Mouse (Mus musculus) cerebellum, adult 18-20 months (tissue): ENCODE data around the gene Pfkl.
"Not testable (repeated sequence)": the region's sequence is repeated elsewhere in the genome, so short reads cannot be mapped to it uniquely, and the experiment has no call there.

ENCODE experiments used
- DNase-seq, 2 experiments: peaks; one replicate each; pipeline ENCODE4 v3.0.0; 2021

Pfkl gene

DNA sequence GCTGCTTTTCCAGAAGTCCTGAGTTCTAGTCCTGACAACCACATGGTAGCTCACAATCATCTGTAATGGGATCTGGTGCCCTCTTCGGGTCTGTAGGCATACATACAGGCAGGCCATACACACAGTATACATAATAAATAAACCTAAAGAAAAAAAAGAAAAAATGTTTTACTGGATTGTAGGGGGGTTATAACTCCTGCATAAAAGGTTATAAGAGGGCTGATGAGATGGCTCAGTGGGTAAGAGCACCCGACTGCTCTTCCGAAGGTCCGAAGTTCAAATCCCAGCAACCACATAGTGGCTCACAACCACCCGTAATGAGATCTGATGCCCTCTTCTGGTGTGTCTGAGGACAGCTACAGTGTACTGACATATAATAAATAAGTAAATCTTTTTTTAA, 1.2 kb upstream of the Pfkl start:
- not testable (repeated sequence) for DNase-seq

DNA sequence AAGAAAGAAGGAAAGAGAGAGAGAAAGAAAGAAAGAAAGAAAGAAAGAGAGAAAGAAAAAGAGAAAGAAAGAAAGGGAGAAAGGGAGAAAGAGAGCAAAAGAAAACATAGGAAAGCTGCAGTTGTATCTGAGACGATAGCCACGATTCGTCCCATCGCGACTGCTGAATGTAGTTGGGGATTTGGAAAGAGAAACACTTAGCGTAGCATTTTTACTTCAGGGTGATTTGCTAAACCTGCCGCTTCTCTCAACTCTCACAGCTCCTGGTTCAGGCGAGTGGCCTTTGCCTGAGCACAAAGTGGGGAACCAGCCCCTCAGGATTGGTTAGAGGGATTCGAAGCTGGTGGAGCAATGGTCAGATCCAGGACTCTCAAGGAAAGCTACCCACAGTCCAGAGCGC, 452 bp upstream of the Pfkl start:
- no peak for DNase-seq

DNA sequence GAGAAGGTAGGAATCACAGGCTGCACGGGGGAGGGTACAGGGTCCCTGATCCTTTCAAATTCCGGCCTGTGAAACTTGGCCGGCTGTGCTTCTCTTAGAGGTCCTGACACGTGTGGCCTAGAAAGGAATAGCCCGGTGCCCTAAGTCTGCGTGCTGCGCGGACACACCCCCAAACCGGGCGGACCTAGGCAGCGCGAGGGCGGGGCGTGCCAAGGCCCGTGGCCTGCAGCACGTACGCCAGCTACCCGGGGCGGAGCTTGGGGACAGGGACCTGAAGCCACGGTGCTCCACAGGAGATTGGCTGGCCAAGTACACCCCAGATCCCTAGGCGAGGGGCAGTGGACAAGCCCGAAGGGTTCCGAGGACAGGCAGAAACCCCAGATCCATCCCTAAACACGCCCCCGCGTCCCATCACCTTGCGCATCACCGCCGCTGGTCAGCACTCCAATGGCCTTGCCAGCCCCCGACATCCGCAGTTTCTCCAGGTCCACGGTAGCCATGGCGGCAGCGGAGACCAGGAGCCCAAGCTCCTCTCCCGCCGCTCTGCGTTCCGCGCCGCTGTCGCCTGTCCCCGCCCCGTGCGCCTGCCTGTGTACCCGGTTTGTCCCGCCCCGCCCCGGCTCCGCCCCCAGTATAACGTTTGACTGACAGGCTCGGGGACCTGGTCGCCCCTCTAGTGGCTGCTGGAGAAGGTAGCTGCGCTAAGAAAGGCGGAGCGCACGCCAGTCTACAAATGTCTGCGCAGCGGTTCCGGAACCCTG, 519 bp downstream of the Pfkl start:
- peak; percentile 95 to 96 for DNase-seq

DNA sequence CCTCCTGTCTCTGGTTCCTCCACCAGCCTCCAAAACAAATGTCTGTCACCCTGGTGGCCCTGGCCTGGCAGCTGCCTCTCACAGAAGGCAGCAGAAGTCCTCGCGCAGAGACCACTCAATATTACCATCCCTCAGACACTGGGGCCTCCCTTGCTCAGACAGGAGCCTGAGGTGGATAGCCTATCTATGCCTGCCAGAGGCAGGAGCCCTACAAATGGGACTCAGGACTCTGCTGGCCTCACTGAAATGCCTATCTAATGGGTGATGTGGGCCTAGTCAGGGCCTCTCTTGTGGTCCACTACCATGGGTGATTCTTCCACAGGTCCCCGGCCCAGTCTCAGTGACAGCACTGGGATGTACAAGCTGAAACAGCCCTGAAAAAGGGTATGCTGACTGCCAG, 1.7 kb downstream of the Pfkl start:
- no peak for DNase-seq

DNA sequence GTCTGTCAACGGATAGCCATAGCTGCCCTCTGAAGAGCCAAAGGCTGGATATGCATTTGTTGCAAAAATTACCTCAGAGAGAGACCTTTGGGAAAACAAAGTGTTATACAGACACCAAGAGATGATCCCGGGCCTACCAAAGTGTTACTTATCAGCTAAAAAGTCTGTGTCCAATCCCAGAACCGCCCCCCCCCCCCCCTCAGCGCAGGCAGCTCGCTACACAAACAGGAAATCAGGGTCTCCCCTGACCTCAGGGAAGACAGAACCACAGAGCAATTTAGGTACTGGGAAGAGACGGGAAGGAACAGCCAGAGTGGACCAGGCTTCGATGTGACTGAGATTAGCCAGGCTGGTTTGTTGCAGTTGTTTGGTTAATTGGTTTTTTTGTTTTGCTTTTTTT, 2.7 kb downstream of the Pfkl start:
- no peak for DNase-seq

DNA sequence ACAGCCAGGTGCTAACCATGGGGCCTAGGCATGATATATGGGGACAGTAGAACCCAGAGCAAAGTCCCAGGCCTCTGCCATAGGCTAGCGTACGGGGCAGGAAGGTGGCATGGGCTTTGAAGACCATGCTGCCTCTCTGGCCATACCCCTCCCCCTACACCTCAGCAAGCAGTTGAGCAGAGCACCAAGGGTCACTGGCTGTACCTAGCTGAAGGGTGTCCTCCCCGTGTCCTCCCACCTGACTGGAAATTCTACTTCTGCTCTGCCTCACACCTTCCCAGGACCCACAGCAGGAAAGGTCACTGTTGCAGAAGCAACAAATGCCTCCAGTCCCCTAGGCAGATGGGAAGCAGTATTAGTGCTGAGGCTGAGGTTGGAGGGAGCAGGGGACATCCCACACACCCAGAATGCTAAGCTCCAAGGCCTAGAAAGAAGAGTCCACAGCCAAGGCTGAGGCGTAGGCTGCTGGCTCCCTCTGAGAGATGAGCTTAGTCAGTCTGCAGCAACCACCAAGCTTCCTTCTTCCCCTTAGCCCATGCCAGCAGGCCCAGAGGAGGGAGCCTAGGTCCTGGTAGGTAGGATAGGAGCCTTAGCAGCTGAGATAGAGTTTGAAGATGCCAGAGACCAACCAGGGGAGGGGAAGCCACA, 4.0 kb downstream of the Pfkl start:
- DNase-seq, result no peak

DNA sequence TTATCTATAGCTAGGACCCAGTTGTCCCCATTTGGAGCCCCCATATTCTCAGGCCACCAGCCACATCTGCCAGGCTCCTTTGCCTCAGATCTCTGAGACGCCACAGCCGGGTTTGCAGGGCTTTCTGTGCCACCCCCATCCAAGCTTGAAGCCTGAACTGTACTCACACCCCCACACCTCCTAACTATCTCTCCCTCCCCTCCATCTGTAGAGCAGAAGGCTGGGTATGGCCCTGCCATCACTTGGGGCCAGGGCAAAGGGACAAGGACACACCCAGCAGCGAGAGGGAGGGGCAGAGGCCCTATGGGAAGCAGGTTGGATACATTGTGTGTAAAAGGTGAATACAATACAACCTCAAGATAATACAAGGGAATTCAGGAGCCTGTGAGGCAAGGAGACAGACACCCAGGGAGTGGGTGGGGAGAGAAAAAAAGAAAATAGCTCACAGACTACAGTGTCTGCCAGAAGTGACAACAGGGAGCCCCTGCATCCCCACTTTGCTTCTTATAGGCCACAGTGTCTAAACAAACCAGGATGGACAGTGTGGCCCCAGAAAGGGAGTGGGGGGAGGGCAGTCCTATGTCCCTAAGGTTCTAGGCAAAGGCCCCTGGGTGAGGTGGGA, 5.3 kb downstream of the Pfkl start:
- no peak for DNase-seq

DNA sequence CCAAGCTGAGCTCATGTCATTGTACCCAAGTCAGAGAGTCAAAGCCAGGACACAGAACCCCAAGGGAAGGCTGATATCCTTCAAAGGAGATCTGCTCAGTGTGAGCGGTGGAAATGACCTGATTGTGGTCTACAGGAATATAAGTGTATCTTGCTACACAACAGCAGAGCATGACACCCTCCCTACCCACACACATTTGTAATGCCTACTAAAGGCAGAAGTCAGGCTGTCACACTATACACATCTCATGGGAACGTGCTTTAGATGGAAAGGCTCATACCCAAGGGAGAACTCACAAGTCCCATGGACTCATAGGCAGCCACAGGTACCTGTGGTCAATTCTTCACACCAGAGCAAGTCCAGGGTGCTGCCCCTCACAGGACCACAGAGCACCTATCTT, 7.6 kb downstream of the Pfkl start:
- no peak for DNase-seq

DNA sequence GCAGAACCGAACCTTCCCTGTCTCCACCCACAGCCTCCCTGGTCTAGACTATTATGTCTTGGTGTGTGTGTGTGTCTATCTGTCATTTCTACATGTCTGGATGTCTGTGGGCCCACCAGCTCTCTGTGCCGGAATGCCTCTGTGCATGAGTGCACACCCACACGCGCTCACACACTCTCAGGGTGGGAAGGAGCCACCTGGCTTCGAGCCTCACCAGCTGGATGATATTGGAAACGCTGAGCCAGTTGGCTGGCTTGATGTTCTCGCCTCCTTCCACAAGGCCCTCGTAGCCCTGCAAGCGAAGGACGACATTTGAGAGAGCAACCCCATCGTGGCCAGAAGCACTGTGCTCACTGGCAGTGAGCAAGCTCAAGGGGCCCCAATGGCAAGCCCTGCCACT, 8.1 kb downstream of the Pfkl start:
- no peak for DNase-seq

DNA sequence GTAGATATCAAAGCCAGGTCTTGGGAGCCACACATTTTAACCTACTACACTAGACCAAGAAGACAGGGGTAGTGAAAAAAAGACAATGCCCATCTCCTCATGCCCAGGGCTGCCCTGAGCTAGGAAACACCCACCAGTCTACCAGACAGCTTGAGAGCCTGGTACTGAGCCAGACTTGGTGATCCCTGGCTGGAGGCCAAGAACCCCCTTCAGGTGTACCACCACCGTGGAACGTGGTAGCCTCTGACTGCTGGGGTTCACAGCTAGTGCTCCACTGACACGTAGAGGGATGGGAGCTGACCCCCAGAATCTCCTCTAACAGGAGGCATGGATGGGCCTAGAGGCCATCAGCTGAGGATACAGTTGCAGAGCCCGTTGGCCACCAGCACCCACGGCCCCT, 9.7 kb downstream of the Pfkl start:
- DNase-seq, result no peak

DNA sequence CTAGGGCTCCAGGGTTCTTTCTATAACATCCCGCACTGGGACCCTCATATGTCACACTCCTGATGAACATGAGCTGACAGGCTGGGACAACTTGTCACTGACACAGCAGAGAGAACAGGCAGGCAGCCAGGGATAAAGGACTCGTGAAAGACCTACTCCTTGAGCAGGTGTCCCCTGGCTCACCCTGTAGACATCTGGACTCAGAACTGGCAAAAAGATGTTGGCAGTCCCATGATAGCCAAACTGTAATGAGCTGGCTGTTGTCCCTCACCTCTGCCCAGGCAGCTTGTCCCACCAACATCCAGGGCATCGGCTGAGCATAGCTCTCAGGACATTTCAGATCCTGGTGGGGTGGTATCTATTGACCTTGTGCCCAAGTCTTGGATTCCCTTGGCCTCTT, 14.2 kb downstream of the Pfkl start:
- DNase-seq, result no peak

DNA sequence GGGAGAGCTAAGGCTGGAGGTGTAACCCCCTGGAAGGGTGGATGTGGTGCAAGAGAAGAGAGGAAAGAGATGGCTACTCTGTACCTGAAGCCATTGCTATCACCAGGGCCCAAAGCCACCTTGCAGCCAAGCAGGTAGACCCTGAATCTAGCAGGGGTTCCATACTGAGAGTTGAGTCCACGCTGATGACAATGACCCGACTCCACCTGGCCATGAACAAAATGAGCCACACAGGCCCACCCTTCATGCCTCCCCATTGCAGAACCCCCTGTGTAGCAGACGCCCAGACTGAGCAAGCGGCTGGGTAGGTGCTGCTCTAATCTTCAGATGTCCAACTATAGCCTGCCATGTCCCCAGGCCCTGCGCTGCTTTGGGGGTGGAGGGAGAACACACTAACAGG, 24.1 kb downstream of the Pfkl start:
- no peak for DNase-seq

DNA sequence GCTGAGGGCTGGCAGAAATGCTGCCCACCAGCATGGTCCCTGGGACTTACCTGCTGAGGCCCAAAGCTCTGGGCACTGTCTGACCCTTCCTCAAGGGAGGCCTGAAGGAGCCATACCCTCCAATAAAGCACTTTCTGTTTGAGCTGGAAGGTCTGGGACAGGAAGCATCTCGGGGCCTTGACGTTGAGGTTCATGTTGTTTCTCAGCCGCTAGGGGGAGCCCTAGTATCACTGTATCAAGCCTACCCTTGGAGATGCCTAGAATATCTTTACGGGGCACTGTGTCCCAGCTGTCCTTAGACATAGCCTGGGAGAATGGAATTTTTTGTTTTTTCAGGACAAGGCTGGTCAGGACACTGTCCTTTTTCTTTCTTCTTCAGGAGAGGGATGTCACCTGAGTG, 25.2 kb downstream of the Pfkl start:
- peak; percentile 73 to 86 for DNase-seq

DNA sequence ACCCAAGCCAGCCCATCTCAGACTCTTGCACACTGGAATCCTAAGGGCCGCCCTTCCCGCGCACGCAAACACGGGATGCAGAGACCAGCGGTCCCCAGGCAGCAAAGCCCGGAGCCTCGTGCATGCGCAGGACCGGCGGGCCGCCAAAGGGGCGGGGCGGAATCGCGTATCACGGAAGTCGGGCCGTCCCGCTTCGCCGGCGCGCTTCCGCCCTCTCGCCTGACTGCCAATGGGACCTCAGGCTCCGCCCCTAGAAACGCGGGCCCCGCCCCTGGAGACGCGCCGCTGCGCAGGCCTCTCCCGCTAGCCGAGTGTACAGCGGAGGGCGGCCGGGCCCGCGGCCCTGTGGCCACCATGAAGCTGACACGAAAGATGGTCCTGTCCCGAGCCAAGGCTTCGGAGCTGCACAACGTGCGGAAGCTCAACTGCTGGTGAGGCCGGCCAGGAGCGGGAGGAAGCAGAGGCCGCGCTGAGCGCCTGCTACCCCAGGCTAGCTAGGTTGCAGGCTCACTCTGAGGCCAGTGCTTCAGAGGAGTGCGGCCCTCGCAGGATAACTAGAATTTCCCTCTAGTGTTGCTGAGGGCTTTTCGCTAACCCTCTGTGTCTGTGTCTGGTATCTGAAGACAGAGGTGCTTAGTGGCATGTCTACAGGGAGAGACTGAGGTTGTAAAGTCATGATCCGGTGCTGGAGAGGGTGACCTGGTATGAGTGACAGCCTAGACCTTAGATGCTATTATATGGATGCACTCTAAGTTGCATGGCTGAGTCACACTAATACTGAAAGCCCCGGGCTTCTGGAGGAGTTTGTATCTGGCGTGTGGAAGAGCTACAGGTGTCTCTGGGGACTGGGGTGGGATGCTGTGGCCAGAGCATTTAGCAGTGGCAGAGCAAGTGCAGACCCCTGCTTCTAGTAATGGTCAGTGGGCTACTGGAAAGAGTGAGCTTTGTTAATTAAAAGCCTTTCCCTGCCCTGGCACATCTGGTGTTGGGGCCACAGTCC, 31.2 kb downstream of the Pfkl start, which contains the start of gene 1810043G02Rik:
TSS of gene 1810043G02Rik (plus strand) at position 174 of the 1,000 bp plus-strand sequence.
- DNase-seq, result peak; percentile 100

DNA sequence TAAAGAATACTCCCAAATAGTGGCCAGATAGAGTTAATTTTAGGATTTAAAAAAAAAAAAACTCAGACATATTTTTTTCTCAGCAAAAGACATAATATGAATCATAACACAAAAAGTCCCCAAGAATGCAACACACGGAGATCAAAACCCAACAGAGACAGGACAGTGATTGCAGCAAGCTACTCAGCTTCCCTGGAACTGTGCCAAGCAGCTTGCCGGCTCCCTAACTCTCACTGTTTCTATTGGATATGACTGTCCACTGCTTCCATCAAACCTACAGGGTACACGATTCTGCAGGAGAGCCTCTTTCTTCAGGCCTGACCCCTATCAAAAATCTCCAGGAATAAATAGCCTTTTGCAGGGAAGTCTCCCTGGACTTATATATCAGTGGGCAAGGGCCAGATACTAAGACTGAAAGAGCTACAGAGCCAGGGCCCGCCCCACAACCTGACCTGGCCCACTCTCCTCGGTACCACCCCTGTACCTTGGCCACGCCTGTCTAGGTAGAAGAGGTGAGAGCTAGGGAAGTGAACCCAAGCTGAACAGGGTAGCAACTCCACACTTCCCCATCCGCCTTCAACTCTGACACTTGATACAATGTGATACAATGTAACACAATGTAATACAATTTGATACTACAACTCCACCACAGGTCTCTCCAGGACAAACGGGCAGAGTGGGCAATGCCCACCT, 33.3 kb downstream of the Pfkl start:
- DNase-seq, result no peak

DNA sequence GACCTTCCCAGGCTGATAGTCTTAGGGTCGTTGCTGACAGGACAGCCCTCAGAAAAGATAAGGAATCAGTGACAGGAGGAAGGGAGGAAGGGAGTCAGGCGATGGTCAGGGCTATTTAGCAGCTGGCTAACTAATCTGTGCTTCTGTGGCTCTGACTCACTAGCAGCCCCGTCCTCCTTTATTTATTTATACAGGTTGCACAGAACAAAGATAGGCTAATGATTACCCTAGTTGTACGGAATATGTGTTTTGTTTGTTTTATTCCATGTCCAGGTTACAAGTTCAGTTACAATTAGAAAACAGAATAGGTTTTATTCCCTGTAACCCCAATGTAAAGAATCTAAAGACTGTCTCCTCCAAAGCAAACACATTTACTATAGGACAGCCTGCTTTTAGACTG, 34.2 kb downstream of the Pfkl start:
- DNase-seq, result no peak

DNA sequence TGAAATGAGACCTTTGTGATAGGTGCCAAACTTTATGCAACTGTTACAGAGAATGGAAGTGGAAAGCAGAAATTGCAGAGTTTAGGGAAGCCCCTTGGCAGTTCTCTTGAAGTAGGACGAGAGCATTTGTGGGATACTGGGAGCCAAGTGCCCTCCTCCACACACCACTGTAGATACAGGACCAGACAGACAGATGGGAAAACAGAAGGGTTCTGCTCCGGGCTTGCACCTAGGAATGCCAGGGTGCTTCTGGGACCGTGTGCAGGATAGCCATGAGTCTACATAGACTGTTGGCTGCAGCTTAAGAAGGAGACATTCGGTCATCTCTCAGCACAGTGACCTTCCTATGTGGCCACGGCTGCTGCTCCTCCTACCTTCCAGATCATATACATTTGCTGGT, 35.1 kb downstream of the Pfkl start:
- no peak for DNase-seq

DNA sequence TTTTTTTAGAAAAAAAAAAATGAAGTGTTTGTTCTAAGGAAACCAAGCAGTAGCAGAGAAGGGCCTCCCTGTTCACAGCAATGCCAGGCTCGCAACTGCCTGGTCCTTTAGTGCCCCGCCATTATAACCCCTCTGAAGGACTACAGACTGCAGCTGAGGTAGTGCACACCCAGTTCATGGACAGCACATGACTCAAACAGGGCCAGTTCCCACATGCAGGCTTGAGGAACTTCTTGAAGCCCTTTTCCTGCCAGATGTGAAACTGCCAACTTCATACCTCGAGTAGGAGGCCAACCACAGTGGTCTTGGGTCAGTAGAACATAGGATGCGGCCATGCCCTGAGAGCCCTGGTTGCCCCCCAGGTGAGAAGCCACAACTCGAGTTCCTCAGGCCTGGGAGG, 35.6 kb downstream of the Pfkl start:
- DNase-seq, result no peak

DNA sequence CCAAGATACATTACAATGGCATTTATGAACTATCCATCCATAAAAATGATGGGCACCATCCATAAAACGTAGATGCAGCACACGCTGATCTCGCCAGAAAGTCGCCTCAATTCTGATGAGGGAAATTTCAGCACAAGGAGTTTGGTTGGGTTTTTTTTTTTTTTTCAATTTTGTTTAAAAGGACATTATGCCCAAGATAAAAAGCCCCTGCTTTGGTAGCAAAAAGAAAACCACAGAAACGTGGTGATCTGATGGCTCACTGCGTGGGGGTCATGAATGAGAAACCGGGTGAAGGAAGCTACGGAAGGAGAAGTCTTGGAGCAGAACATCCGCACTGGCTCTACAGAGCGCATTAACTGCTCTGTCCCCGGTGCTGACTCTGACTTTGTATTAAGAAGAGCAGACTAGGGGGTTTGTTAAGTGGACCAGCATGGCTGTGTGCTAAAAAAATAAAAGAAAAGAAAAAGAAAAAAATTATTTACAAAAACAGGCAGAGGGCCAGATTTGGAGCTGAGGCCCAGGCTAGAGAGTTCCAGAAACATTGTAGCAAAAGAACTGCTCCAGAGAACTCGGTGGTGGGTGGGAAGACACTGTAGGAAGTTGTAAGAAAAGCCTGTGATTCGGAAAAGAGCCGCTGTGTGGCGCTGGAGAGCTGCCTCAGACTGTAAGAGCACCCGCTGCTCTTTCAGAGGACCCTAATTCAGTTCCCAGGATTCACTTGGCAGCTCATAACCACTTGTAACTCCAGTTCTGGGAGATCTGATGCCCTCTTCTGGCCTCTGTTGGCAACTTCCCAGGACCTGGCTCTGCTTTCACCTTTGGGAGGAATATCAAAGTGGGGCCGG, 38.0 kb downstream of the Pfkl start:
- no peak for DNase-seq

DNA sequence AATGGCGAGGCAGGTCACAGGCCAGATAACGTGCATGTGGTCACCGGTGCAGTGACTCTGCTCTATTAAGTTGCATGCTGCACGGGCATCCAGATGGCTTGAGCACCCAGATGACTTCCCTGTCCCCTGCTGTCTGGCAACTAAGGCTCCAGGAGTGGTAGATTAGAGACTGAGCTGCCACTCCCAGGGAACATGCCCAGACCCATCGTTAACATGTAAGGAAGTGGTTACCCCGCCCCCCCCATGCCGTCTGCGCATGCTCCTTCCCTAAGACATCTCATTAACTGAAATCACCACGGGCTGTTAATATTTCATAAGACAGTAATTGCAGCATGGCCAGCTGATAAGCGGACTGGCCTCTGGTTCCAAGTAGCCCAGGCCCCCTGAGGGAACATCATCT, 38.7 kb downstream of the Pfkl start:
- no peak for DNase-seq

DNA sequence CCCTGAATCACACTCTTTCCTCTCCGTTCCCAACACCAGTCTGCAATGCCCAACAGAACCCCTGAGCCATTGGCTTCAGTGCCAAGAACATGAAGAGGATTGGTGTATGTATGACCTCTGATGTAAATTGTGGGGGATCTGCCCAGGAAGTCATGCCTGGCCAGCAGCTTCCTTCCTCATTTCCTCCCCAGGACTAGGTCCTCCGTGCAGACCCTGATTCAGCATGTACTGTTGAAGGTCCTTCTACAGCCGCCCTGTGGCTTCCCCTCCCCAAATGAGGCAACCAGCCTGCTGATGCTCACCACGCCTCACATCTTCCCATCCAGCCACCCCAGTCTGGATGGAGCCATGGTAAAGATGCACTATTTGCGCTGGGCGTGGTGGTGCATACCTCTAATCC, 39.4 kb downstream of the Pfkl start, which contains the start of gene Trpm2:
TSS of gene Trpm2 (minus strand) at position 83 of the 400 bp plus-strand sequence.
- no peak for DNase-seq
